Mouse (Mus musculus): ENCODE data around the gene Fam69a. TPM values are rescaled to one million over a fixed set of nuclear protein-coding genes. Genes with fewer than 3 reads are reported as not detected.
"Not testable (repeated sequence)": the region's sequence is repeated elsewhere in the genome, so short reads cannot be mapped to it uniquely, and the experiment has no call there.

The Fam69a gene
- polyA plus RNA-seq, 1 experiment from 2014 or later = 22.9 TPM

DNA sequence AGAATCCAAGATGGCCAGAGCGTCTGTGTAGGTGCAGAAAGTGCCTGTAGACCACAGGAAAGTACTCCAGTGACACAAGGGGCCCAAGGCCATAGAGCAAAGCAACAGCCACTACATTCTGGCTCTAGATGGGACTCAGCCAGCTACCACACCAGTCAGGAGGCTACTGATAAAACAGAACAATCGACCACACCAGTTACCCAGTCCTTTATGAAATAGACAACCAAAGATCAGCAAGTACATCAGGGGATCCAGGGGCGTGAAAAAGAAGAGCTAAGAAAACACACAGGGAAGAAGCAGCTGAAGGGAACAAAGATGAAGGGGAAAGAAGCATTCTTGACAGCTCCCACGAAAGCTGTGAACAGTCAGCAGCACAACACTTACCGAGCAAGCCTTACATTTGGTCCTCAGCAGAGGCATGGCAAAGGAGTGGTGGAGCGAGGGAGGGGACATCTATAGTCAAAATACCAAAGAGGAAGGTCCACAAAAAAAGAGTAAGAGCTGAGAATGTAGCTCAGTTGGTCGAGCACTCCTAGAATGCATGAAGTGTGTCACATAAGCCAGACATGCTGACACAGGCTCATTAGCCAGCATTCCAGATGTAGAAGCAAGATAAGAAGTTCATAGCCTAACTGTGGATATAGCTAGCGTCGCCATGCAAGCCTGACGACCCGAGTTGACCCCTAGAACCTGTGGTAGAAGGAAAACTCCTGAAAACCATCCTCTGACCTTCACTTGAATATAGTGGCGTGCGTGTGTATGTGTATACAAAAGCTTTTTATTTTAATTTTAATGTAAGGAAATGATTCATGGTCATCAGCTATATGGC, 14.2 kb downstream of the Fam69a start:
- no peak for ATAC-seq (ENCODE audit: low FRiP score)
- Histone ChIP-seq H3K36me3 (ENCODE audit: control insufficient read depth, insufficient read depth, low read length) (no peaks in the 10 kb centered on the region), H3K4me1 (ENCODE audit: control insufficient read depth, insufficient read depth, low read length) (no peaks in the 10 kb centered on the region), H3K4me2 (no peak overlapping the region), H3K27ac (ENCODE audit: low read depth, low read length) (no peak overlapping the region), H3K4me3 (ENCODE audit: low read depth, low read length) (no peak overlapping the region), H3K9me3 (ENCODE audit: control insufficient read depth, low read length) (no peaks in the 10 kb centered on the region), H3K27me3 (ENCODE audit: control insufficient read depth, insufficient read depth, low read length) (no peaks in the 10 kb centered on the region), H3K9ac (ENCODE audit: low read length) (no peak overlapping the region)
- no peak for DNase-seq (ENCODE audit: low spot score, missing footprints)
- 85% methylated on average over 13 of the region's 13 CpGs for WGBS

DNA sequence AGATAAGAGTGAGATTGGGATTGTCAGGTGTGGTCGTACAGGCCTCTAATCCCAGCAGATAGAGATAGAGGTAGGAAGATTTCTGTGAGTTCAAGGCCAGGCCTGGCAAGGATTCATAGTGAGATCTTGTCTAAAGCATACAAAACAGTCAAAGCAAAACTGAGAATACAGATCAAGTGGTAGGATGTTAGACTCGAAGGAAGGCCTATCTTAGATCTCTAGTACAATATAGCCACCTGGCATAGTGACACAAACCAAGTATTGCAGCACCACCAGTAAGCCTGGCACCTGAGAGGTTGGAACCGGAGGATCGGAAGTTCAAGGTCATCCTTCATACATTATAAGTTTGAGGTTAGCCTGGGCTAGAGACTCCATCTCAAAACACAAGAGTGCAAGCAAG, 15.8 kb downstream of the Fam69a start:
- ATAC-seq (ENCODE audit: low FRiP score) (no peak), DNase-seq (ENCODE audit: low spot score, missing footprints) (no peak)
- Histone ChIP-seq H3K9me3 (ENCODE audit: control insufficient read depth, low read length) (no peaks in the 10 kb centered on the region), H3K27ac (ENCODE audit: low read depth, low read length) (no peak overlapping the region), H3K4me1 (ENCODE audit: control insufficient read depth, insufficient read depth, low read length) (no peaks in the 10 kb centered on the region), H3K27me3 (ENCODE audit: control insufficient read depth, insufficient read depth, low read length) (no peaks in the 10 kb centered on the region), H3K4me2 (no peak overlapping the region), H3K9ac (ENCODE audit: low read length) (no peak overlapping the region), H3K4me3 (ENCODE audit: low read depth, low read length) (no peak overlapping the region), H3K36me3 (ENCODE audit: control insufficient read depth, insufficient read depth, low read length) (no peaks in the 10 kb centered on the region)
- WGBS = 88% methylated on average over 4 of the region's 4 CpGs

DNA sequence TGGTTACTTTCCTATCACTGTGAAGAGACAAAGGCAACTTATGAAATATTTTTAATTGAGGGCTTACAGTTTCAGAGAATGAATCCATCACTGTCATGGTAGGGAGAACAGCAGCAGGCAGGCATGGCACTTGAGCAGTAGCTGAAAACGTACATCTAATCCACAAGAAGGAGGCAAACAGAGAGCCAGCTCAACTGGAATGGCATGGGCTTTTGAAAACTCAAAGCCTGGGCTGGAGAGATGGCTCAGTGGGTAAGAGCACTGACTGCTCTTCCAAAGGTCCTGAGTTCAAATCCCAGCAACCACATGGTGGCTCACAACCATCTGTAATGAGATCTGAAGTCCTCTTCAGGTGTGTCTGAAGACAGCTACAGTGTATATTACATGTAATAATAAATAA, 17.1 kb downstream of the Fam69a start:
- H3K27ac ChIP-seq (ENCODE audit: low read depth, low read length); H3K4me3 ChIP-seq (ENCODE audit: low read depth, low read length); H3K9ac ChIP-seq (ENCODE audit: low read length); ATAC-seq (ENCODE audit: low FRiP score); H3K9me3 ChIP-seq (ENCODE audit: control insufficient read depth, low read length); H3K36me3 ChIP-seq (ENCODE audit: control insufficient read depth, insufficient read depth, low read length); DNase-seq (ENCODE audit: low spot score, missing footprints); H3K27me3 ChIP-seq (ENCODE audit: control insufficient read depth, insufficient read depth, low read length); H3K4me2 ChIP-seq; H3K4me1 ChIP-seq (ENCODE audit: control insufficient read depth, insufficient read depth, low read length): not testable (repeated sequence)
- WGBS = 76% methylated on average over 1 of the region's 1 CpGs

DNA sequence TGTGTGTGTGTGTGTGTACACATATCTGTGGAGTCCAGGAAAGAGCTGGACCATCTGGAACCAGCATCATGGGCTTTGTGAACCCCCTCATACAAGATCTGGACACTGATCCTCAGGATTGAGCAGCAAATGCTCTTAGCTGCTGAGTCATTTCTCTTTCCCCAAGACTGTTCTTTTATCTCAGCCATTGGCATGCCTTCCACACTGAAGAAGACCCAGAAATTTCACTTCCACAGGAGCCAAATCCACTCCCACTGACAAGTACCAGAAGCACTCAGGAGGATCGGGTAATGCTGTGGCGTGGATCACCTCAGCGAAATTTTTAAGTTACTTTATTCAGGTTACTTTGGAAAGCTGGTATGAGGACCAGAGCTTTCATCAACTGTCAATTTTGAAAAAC, 18.8 kb downstream of the Fam69a start:
- Histone ChIP-seq H3K36me3 (ENCODE audit: control insufficient read depth, insufficient read depth, low read length) (no peaks in the 10 kb centered on the region), H3K4me2 (no peak overlapping the region), H3K4me1 (ENCODE audit: control insufficient read depth, insufficient read depth, low read length) (no peaks in the 10 kb centered on the region), H3K9me3 (ENCODE audit: control insufficient read depth, low read length) (no peaks in the 10 kb centered on the region), H3K27ac (ENCODE audit: low read depth, low read length) (no peak overlapping the region), H3K27me3 (ENCODE audit: control insufficient read depth, insufficient read depth, low read length) (no peaks in the 10 kb centered on the region), H3K9ac (ENCODE audit: low read length) (no peak overlapping the region), H3K4me3 (ENCODE audit: low read depth, low read length) (no peak overlapping the region)
- ATAC-seq (ENCODE audit: low FRiP score) (no peak), DNase-seq (ENCODE audit: low spot score, missing footprints) (no peak)
- WGBS = 92% methylated on average over 3 of the region's 3 CpGs

DNA sequence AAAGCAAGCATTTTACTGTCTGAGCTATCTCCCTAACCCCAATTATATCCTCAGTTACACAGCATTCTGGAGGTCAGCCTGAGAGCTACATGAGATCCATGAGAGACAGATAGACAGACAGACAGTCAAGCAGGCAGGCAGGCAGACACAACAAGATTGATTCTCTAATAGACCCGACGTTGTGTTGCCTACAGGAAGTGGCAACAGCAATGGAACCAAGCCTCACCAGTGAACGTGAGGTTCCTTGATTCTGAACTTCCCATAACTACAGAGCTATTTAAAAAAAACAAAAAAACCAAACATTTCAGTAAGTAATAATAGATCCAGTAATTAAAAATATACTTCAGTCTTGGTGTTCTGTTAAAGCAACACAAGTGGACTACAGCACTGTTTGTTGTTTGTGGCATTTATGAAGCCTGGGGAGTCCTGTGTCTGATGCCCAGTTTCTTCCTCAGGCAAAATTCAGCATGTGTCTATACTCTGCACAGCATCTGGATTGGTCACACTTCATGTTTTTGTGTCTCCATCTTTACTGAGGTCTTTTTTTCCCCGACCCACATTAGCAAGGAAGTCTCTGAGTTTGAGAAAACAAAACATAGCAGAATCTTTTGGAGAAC, 19.9 kb downstream of the Fam69a start:
- H3K36me3 ChIP-seq (ENCODE audit: control insufficient read depth, insufficient read depth, low read length) = no peaks in the 10 kb centered on the region
- no peak for ATAC-seq (ENCODE audit: low FRiP score)
- no peak overlapping the region for H3K9ac ChIP-seq (ENCODE audit: low read length)
- no peak for DNase-seq (ENCODE audit: low spot score, missing footprints)
- 85% methylated on average over 4 of the region's 4 CpGs for WGBS
- no peaks in the 10 kb centered on the region for H3K9me3 ChIP-seq (ENCODE audit: control insufficient read depth, low read length)
- no peak overlapping the region for H3K4me2 ChIP-seq
- no peak overlapping the region for H3K27ac ChIP-seq (ENCODE audit: low read depth, low read length)
- no peak overlapping the region for H3K4me3 ChIP-seq (ENCODE audit: low read depth, low read length)
- no peaks in the 10 kb centered on the region for H3K4me1 ChIP-seq (ENCODE audit: control insufficient read depth, insufficient read depth, low read length)
- H3K27me3 ChIP-seq (ENCODE audit: control insufficient read depth, insufficient read depth, low read length) = no peaks in the 10 kb centered on the region

DNA sequence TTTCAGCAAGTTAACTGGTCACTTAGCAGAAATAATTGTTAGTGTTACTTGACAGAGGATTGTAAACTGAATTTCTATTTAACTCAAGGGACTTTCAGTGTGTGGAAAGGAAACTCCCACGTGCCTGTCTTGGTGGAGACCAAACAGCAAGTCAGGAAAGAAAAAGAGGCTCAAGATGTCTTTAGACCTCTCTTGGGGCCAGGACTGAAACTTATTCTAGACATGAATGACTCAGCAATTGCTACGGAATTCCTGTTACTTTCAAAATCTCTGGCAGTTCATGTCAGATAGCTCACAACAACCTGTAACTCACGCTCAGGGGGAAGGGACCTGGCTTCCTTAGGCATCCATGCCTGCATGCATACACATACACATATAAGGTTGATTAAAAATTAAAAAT, 20.7 kb downstream of the Fam69a start:
- no peak for ATAC-seq (ENCODE audit: low FRiP score)
- no peaks in the 10 kb centered on the region for H3K9me3 ChIP-seq (ENCODE audit: control insufficient read depth, low read length)

DNA sequence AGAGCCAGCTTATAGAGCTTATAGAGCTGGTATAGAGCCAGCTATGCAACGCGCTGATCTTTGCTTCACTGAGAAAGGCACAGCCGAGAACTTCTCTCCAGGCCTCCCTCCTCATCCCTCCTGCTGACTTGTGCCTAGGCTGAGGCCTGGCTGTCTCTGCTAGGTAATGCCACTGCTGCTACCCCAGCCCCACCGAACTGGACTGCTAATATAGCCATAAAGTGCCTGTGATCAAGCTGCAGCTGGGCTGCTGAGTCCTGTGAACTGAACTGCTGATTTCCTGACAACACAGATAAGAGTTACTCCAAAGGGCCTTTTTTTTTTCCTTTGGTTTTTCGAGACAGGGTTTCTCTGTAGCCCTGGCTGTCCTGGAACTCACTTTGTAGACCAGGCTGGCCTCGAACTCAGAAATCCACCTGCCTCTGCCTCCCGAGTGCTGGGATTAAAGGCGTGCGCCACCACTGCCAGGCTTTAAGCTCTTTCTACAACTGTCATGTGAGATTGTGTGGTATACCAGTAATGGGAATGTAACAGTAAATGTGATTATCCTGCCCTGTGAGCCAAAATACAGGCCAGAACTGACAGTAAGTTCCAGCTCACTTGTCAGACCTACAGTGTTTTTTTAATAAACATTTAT, 21.4 kb downstream of the Fam69a start:
- Histone ChIP-seq H3K27ac (ENCODE audit: low read depth, low read length) (no peak overlapping the region), H3K27me3 (ENCODE audit: control insufficient read depth, insufficient read depth, low read length) (no peaks in the 10 kb centered on the region), H3K4me2 (no peak overlapping the region), H3K36me3 (ENCODE audit: control insufficient read depth, insufficient read depth, low read length) (no peaks in the 10 kb centered on the region), H3K9ac (ENCODE audit: low read length) (no peak overlapping the region), H3K4me1 (ENCODE audit: control insufficient read depth, insufficient read depth, low read length) (no peaks in the 10 kb centered on the region), H3K4me3 (ENCODE audit: low read depth, low read length) (no peak overlapping the region), H3K9me3 (ENCODE audit: control insufficient read depth, low read length) (no peaks in the 10 kb centered on the region)
- 81% methylated on average over 9 of the region's 9 CpGs for WGBS
- no peak for ATAC-seq (ENCODE audit: low FRiP score)
- DNase-seq (ENCODE audit: low spot score, missing footprints) = no peak

More for the DNA sequence above, 20.7 kb downstream of the Fam69a start:
- H3K27me3 ChIP-seq (ENCODE audit: control insufficient read depth, insufficient read depth, low read length) = no peaks in the 10 kb centered on the region
- no peaks in the 10 kb centered on the region for H3K36me3 ChIP-seq (ENCODE audit: control insufficient read depth, insufficient read depth, low read length)
- DNase-seq (ENCODE audit: low spot score, missing footprints) = no peak
- no peaks in the 10 kb centered on the region for H3K4me1 ChIP-seq (ENCODE audit: control insufficient read depth, insufficient read depth, low read length)
- H3K9ac ChIP-seq (ENCODE audit: low read length) = no peak overlapping the region
- H3K27ac ChIP-seq (ENCODE audit: low read depth, low read length) = no peak overlapping the region
- H3K4me2 ChIP-seq = no peak overlapping the region
- 72% methylated on average over 3 of the region's 3 CpGs for WGBS
- H3K4me3 ChIP-seq (ENCODE audit: low read depth, low read length) = no peak overlapping the region

DNA sequence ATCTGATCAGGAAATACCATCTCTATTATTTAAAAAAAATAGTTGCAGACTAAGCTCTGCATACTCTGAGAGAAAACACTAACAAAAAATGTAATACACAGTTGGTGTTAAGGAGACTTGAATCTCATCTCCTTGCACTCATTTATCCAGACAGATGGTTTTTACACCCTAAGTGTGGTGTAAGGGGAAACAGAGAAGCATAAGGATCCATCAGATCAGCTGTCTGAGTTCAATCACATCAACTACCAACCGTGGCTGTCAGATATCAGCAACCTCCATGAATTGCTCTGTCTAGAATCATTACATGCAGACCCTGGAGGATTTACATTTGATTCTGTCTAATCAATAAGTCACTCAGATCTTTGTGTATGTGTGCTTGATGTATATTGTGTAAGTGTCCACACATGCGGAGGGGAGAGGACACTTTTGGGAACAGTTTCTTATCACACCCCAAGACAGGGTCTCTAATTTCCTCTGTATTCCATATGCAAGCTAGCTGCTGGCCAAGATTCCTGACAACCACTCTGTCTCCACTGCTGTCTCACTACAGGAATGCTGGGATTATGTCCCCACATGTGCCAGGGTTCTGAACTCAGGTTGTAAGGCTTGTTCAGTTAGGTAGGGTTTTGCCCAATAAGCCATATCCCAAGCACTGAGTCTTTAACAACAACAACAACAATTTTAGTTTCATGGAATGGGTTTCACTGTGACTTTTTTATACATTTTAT, 22.7 kb downstream of the Fam69a start:
- 83% methylated on average over 2 of the region's 2 CpGs for WGBS
- no peak overlapping the region for H3K4me3 ChIP-seq (ENCODE audit: low read depth, low read length)
- no peaks in the 10 kb centered on the region for H3K27me3 ChIP-seq (ENCODE audit: control insufficient read depth, insufficient read depth, low read length)
- DNase-seq (ENCODE audit: low spot score, missing footprints) (no peak), ATAC-seq (ENCODE audit: low FRiP score) (no peak)
- H3K9ac ChIP-seq (ENCODE audit: low read length) = no peak overlapping the region
- no peaks in the 10 kb centered on the region for H3K9me3 ChIP-seq (ENCODE audit: control insufficient read depth, low read length)
- no peaks in the 10 kb centered on the region for H3K4me1 ChIP-seq (ENCODE audit: control insufficient read depth, insufficient read depth, low read length)
- H3K36me3 ChIP-seq (ENCODE audit: control insufficient read depth, insufficient read depth, low read length) = no peaks in the 10 kb centered on the region
- H3K4me2 ChIP-seq = no peak overlapping the region
- no peak overlapping the region for H3K27ac ChIP-seq (ENCODE audit: low read depth, low read length)

Measured in midbrain, embryonic 11.5 days (tissue).